Mouse (Mus musculus): ENCODE data around the gene Krtap31-2.

The Krtap31-2 gene

GRCm38 (mm10) chr11:99935991-99936390 lies at the start of gene Krtap31-2:
Gene Krtap31-2, plus strand, starts transcription at chr11:99936291.
- no peak for DNase-seq (ENCODE audit: low read depth, low spot score)

GRCm38 (mm10) chr11:99907620-99908019 lies 28.5 kb upstream of the Krtap31-2 start, which contains the start of gene Krtap31-1:
Gene Krtap31-1, plus strand, starts transcription at chr11:99907920.
- DNase-seq (ENCODE audit: low read depth, low spot score): no peak

GRCm38 (mm10) chr11:99914451-99914850 lies 21.6 kb upstream of the Krtap31-2 start, which contains the start of gene Gm11565:
Gene Gm11565, plus strand, starts transcription at chr11:99914751.
- no peak for DNase-seq (ENCODE audit: low read depth, low spot score)

GRCm38 (mm10) chr11:99937751-99938264 lies 1.7 kb downstream of the Krtap31-2 start:
- DNase-seq (ENCODE audit: low read depth, low spot score): no peak

- no peak for DNase-seq (ENCODE audit: low read depth, low spot score)
Observed at GRCm38 (mm10) chr11:99948175-99948574, 12.1 kb downstream of the Krtap31-2 start, which contains the start of gene Krtap9-5. Gene Krtap9-5, plus strand, starts transcription at chr11:99948475.

- no peak for DNase-seq (ENCODE audit: low read depth, low spot score)
Observed at GRCm38 (mm10) chr11:99964213-99964612, 28.1 kb downstream of the Krtap31-2 start.

GRCm38 (mm10) chr11:99965961-99966360 lies 29.9 kb downstream of the Krtap31-2 start:
- DNase-seq (ENCODE audit: low read depth, low spot score): no peak

GRCm38 (mm10) chr11:99978953-99979352 lies 42.9 kb downstream of the Krtap31-2 start, which contains the start of gene Krtap29-1:
Gene Krtap29-1, minus strand, starts transcription at chr11:99979053.
- no peak for DNase-seq (ENCODE audit: low read depth, low spot score)

GRCm38 (mm10) chr11:99982731-99983130 lies 46.6 kb downstream of the Krtap31-2 start:
- no peak for DNase-seq (ENCODE audit: low read depth, low spot score)

GRCm38 (mm10) chr11:99983442-99983841 lies 47.4 kb downstream of the Krtap31-2 start:
- no peak for DNase-seq (ENCODE audit: low read depth, low spot score)

GRCm38 (mm10) chr11:99985291-99986092 lies 49.4 kb downstream of the Krtap31-2 start:
- no peak for DNase-seq (ENCODE audit: low read depth, low spot score)

- DNase-seq (ENCODE audit: low read depth, low spot score): no peak
Observed at GRCm38 (mm10) chr11:99986180-99986647, 50.1 kb downstream of the Krtap31-2 start, which contains the start of gene Krtap16-1. Gene Krtap16-1, minus strand, starts transcription at chr11:99986597.

Data from CD4-positive, CD25-positive, alpha-beta regulatory T cell, adult 2 months (primary cell).